Mouse (Mus musculus) common myeloid progenitor, adult 5-6 weeks (primary cell): ENCODE measurements around the gene Rin3. TPM values are rescaled to one million over a fixed set of nuclear protein-coding genes. Genes with fewer than 3 reads are reported as not detected.

Experiments used
- ATAC-seq: replicated peaks from 2 replicates; pipeline ENCODE4 v1.8.0; 2016; ENCODE audit warnings: low read depth, mild to moderate bottlenecking, moderate TSS enrichment, inconsistent platforms; ENCODE audit not compliant: poor library complexity, severe bottlenecking
- total RNA-seq: library from RNA; stranded (forward); fragments of 200-1000, 187-1606 nt; gene quantifications from 2 replicates; pipeline ENCODE4 v1.2.3, GENCODE M21; 2017

Rin3 gene
- 44.7 and 86.3 TPM in 2 replicates for total RNA-seq

- ATAC-seq, result peak; percentile 40
Measured at GRCm38 (mm10) chr12:102282763-102283482, at the start of gene Rin3. TSS of gene Rin3 (plus strand) at chr12:102283048.

- ATAC-seq, result no peak
Measured at GRCm38 (mm10) chr12:102235551-102235950, 47.3 kb upstream of the Rin3 start.

- no peak for ATAC-seq
Measured at GRCm38 (mm10) chr12:102236317-102236716, 46.5 kb upstream of the Rin3 start.

- ATAC-seq, result peak; percentile 64
Measured at GRCm38 (mm10) chr12:102242076-102242722, 40.6 kb upstream of the Rin3 start.

- ATAC-seq, result no peak
Measured at GRCm38 (mm10) chr12:102243915-102244314, 38.9 kb upstream of the Rin3 start.

GRCm38 (mm10) chr12:102246226-102246625, 36.6 kb upstream of the Rin3 start:
- ATAC-seq, result peak; percentile 60

GRCm38 (mm10) chr12:102248104-102248503, 34.7 kb upstream of the Rin3 start:
- ATAC-seq, result no peak

- no peak for ATAC-seq
Measured at GRCm38 (mm10) chr12:102250316-102250715, 32.5 kb upstream of the Rin3 start.

GRCm38 (mm10) chr12:102251070-102251469, 31.8 kb upstream of the Rin3 start:
- ATAC-seq, result peak; percentile 73

- no peak for ATAC-seq
Measured at GRCm38 (mm10) chr12:102251985-102252384, 30.9 kb upstream of the Rin3 start.

- peak; percentile 51 for ATAC-seq
Measured at GRCm38 (mm10) chr12:102252525-102252924, 30.3 kb upstream of the Rin3 start.

- ATAC-seq, result no peak
Measured at GRCm38 (mm10) chr12:102255012-102255411, 27.8 kb upstream of the Rin3 start.

- ATAC-seq, result peak; percentile 87
Measured at GRCm38 (mm10) chr12:102258522-102259112, 24.2 kb upstream of the Rin3 start.

- ATAC-seq, result no peak
Measured at GRCm38 (mm10) chr12:102261933-102262396, 20.9 kb upstream of the Rin3 start.

GRCm38 (mm10) chr12:102262809-102263208, 20.0 kb upstream of the Rin3 start:
- ATAC-seq, result no peak

- no peak for ATAC-seq
Measured at GRCm38 (mm10) chr12:102263249-102263648, 19.6 kb upstream of the Rin3 start.

GRCm38 (mm10) chr12:102266433-102266832, 16.4 kb upstream of the Rin3 start:
- ATAC-seq, result no peak

GRCm38 (mm10) chr12:102269144-102269543, 13.7 kb upstream of the Rin3 start:
- ATAC-seq, result no peak

GRCm38 (mm10) chr12:102270776-102271405, 12.0 kb upstream of the Rin3 start:
- no peak for ATAC-seq

- ATAC-seq, result no peak
Measured at GRCm38 (mm10) chr12:102271447-102271846, 11.4 kb upstream of the Rin3 start.
